Mouse (Mus musculus) heart, postnatal 0 days (tissue): ENCODE data around the gene Zc3h14.

ENCODE experiments used
- CTCF ChIP-seq: IDR thresholded peaks from 2 replicates; pipeline ENCODE4 v1.5.1; 2016; ENCODE audit warnings: antibody characterized with exemption, control low read depth, low read depth
- EP300 ChIP-seq: IDR thresholded peaks from 2 replicates; pipeline ENCODE4 v1.6.1; 2016; ENCODE audit warnings: antibody characterized with exemption, low read depth

DNA sequence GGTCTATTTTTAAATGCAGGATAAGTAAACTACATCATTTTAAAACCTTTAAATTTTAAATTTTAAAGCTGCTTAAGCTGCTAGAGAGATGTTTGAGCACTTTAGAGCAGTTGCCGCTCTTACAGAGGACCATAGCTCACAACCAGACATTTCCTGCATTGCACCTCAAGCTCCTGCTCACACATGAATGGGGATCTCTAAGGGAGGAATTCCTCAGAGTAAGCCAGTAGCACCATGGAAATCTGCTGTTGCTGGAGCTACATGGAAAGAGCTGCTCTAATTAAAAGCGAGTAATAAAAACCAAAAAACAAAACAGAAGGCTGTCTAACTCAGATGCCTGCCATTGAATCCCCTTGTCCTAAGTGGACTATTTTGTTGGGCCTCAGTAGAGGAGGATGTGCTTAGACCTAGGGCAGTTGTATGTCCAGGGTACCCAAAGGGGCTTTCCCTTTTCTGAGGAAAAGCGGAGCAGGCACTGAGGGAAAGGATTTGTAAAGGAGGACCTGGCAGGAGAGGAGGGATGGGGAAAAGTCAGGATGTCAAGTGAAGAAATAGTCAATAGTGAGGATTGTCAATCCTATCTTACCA lies 49.1 kb downstream of the Zc3h14 start:
- TF ChIP-seq CTCF (no peak), EP300 (no peak)
